Mouse (Mus musculus): ENCODE results near the gene Hmgn2.

GRCm38 (mm10) chr4:133970196-133970595 lies 1.7 kb upstream of the Hmgn2 start:
- TF ChIP-seq POLR2A (IDR thresholded peaks at IDR 0.05; ENCODE audit: borderline replicate concordance, control insufficient read depth, low read depth, low read length) (no peak), CTCF (IDR thresholded peaks at IDR 0.05; ENCODE audit: control insufficient read depth, insufficient read depth, low read length) (no peak)
